In the genomic region with DNA sequence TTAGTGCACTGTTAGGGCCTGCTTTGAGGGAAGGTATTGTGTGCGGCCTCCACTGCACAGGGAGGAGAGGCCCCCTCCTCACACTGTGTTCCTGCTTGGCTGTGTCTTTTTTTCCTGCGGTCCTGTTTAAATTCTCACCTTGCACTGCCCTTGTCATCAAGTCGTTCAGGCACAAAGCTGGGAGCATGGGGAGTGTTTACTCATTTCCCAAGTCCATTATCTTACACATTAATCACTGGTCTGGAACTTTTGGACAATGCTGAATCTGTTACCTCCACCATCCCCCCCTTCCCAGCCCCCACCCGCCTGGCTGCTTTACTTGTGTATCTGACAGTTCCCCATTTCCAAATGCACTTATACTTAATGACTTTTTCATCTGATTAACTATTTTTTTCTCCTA, we compare ENCODE assay signal across 11 mouse cellular contexts.
DNase-seq lines count a peak whose midpoint lies in the region; ATAC-seq and TF ChIP-seq lines count a peak whose summit lies in the region.
"Had no signal": no experiment of that assay in that cellular context is flagged by ENCODE, and none has a peak within 500 bp of the region (broad histone marks: within the 10 kb centered on the region; RNA-seq: fewer than 3 reads in every experiment).

No protein-coding gene starts in this region.

- ATAC-seq in midbrain, embryonic 11.5 days (ENCODE audit: low FRiP score), result peak; percentile 39
- ATAC-seq in midbrain, embryonic 16.5 days, result no peak
- peak; percentile 48; the same call in 1 of the 2 replicates for ATAC-seq in forebrain, embryonic 15.5 days (replicated peaks)
- peak; percentile 88 for ATAC-seq in kidney, embryonic 15.5 days (replicated peaks; ENCODE audit: low FRiP score)
- ATAC-seq in neural tube, embryonic 15.5 days (ENCODE audit: low FRiP score), result 0 out of 2 replicates have a peak, but pooled peaks have one; percentile 42
- ATAC-seq in CD4-positive, CD25-positive, alpha-beta regulatory T cell, adult 4 months, result no peak
- no peak for ATAC-seq in liver, postnatal 0 days

- H3K9me3 ChIP-seq in midbrain, embryonic 11.5 days (ENCODE audit: control insufficient read depth, low read length), result no peaks in the 10 kb centered on the region
- H3K9me3 ChIP-seq in midbrain, embryonic 16.5 days (replicated peaks; ENCODE audit: control insufficient read depth, low read length, poor library complexity, severe bottlenecking), result no peaks in the 10 kb centered on the region
- no peaks in the 10 kb centered on the region for H3K9me3 ChIP-seq in forebrain, embryonic 15.5 days
- no peaks in the 10 kb centered on the region for H3K9me3 ChIP-seq in kidney, embryonic 15.5 days (replicated peaks)
- no peaks in the 10 kb centered on the region for H3K9me3 ChIP-seq in neural tube, embryonic 15.5 days (replicated peaks)
- H3K9me3 ChIP-seq in liver, postnatal 0 days (ENCODE audit: low read length), result no peaks in the 10 kb centered on the region
- H3K9me3 ChIP-seq: liver, embryonic 15.5 days had no signal

- H3K36me3 ChIP-seq in midbrain, embryonic 11.5 days (ENCODE audit: control insufficient read depth, insufficient read depth, low read length), result no peaks in the 10 kb centered on the region
- H3K36me3 ChIP-seq in midbrain, embryonic 16.5 days (ENCODE audit: control insufficient read depth, insufficient read depth, low read length), result no peaks in the 10 kb centered on the region
- H3K36me3 ChIP-seq in forebrain, embryonic 15.5 days, result no peaks in the 10 kb centered on the region
- no peaks in the 10 kb centered on the region for H3K36me3 ChIP-seq in kidney, embryonic 15.5 days
- H3K36me3 ChIP-seq in neural tube, embryonic 15.5 days, result no peaks in the 10 kb centered on the region
- H3K36me3 ChIP-seq in liver, postnatal 0 days (replicated peaks; ENCODE audit: insufficient read depth, low read length), result no peaks in the 10 kb centered on the region
- H3K36me3 ChIP-seq: liver, embryonic 15.5 days had no signal

- H3K4me2 ChIP-seq in midbrain, embryonic 11.5 days, result no peak overlapping the region
- no peak overlapping the region for H3K4me2 ChIP-seq in midbrain, embryonic 16.5 days (ENCODE audit: low read length)
- H3K4me2 ChIP-seq in forebrain, embryonic 15.5 days (replicated peaks), result no peak overlapping the region
- no peak overlapping the region for H3K4me2 ChIP-seq in kidney, embryonic 15.5 days
- H3K4me2 ChIP-seq in neural tube, embryonic 15.5 days, result no peak overlapping the region
- H3K4me2 ChIP-seq in liver, postnatal 0 days (ENCODE audit: low read depth, low read length), result no peak overlapping the region
- H3K4me2 ChIP-seq: liver, embryonic 15.5 days had no signal

- no peak overlapping the region for H3K4me3 ChIP-seq in midbrain, embryonic 11.5 days (ENCODE audit: low read depth, low read length)
- no peak overlapping the region for H3K4me3 ChIP-seq in midbrain, embryonic 16.5 days (ENCODE audit: low read depth, low read length)
- H3K4me3 ChIP-seq in forebrain, embryonic 15.5 days, result no peak overlapping the region
- no peak overlapping the region for H3K4me3 ChIP-seq in kidney, embryonic 15.5 days (replicated peaks)
- H3K4me3 ChIP-seq in neural tube, embryonic 15.5 days (replicated peaks), result no peak overlapping the region
- no peak overlapping the region for H3K4me3 ChIP-seq in liver, postnatal 0 days (ENCODE audit: low read depth, low read length)
- H3K4me3 ChIP-seq: erythroblast, embryonic 14.5 days; liver, embryonic 15.5 days had no signal

- peak overlapping the region; percentile 30; the same call in 1 of the 2 replicates for H3K9ac ChIP-seq in midbrain, embryonic 11.5 days (ENCODE audit: low read length)
- H3K9ac ChIP-seq in midbrain, embryonic 16.5 days (ENCODE audit: low read depth, low read length), result no peak overlapping the region
- H3K9ac ChIP-seq in forebrain, embryonic 15.5 days (replicated peaks), result no peak overlapping the region
- H3K9ac ChIP-seq in kidney, embryonic 15.5 days, result no peak overlapping the region
- no peak overlapping the region for H3K9ac ChIP-seq in neural tube, embryonic 15.5 days (replicated peaks)
- no peak overlapping the region for H3K9ac ChIP-seq in liver, postnatal 0 days (replicated peaks)
- H3K9ac ChIP-seq: liver, embryonic 15.5 days had no signal

- TF ChIP-seq CTCF in liver, postnatal 0 days (IDR thresholded peaks at IDR 0.05; ENCODE audit: low read depth), result no peak

- no peak for DNase-seq in midbrain, embryonic 11.5 days (ENCODE audit: low spot score, missing footprints)
- DNase-seq in liver, postnatal 0 days, result no peak
- DNase-seq: layer of hippocampus, postnatal 36 days; thymus, postnatal 36 days had no signal

- 10% methylated on average over 4 of the region's 4 CpGs for WGBS in midbrain, embryonic 11.5 days
- 17% methylated on average over 4 of the region's 4 CpGs for WGBS in midbrain, embryonic 16.5 days
- WGBS in forebrain, embryonic 15.5 days, result 8% methylated on average over 4 of the region's 4 CpGs
- WGBS in kidney, embryonic 15.5 days, result 17% methylated on average over 4 of the region's 4 CpGs
- WGBS in neural tube, embryonic 15.5 days, result 11% methylated on average over 4 of the region's 4 CpGs
- 44% methylated on average over 4 of the region's 4 CpGs for WGBS in liver, postnatal 0 days (ENCODE audit: insufficient replicate concordance)

- TF ChIP-seq EP300 in liver, postnatal 0 days (IDR thresholded peaks at IDR 0.05; ENCODE audit: low read depth), result no peak

- H3K27ac ChIP-seq in midbrain, embryonic 11.5 days (ENCODE audit: low read depth, low read length), result peak overlapping the region; percentile 71
- H3K27ac ChIP-seq in midbrain, embryonic 16.5 days (ENCODE audit: low read length), result no peak overlapping the region
- H3K27ac ChIP-seq in forebrain, embryonic 15.5 days (replicated peaks), result no peak overlapping the region
- peak overlapping the region; percentile 78 for H3K27ac ChIP-seq in kidney, embryonic 15.5 days
- no peak overlapping the region for H3K27ac ChIP-seq in neural tube, embryonic 15.5 days (replicated peaks)
- H3K27ac ChIP-seq in liver, postnatal 0 days (ENCODE audit: low read depth), result no peak overlapping the region
- H3K27ac ChIP-seq: liver, embryonic 15.5 days had no signal

- H3K4me1 ChIP-seq in midbrain, embryonic 11.5 days (ENCODE audit: control insufficient read depth, insufficient read depth, low read length), result peaks cover 31% of the 10 kb centered on the region
- H3K4me1 ChIP-seq in midbrain, embryonic 16.5 days (ENCODE audit: control insufficient read depth, insufficient read depth, low read length), result peaks cover 13% of the 10 kb centered on the region
- peaks cover 33% of the 10 kb centered on the region for H3K4me1 ChIP-seq in forebrain, embryonic 15.5 days
- H3K4me1 ChIP-seq in kidney, embryonic 15.5 days, result peaks cover 37% of the 10 kb centered on the region
- peaks cover 21% of the 10 kb centered on the region for H3K4me1 ChIP-seq in neural tube, embryonic 15.5 days
- 0 out of 2 replicates have a peak, but pooled peaks cover 2% of the 10 kb centered on the region for H3K4me1 ChIP-seq in liver, postnatal 0 days (ENCODE audit: insufficient read depth)
- H3K4me1 ChIP-seq: liver, embryonic 15.5 days had no signal

- H3K27me3 ChIP-seq in midbrain, embryonic 11.5 days (ENCODE audit: control insufficient read depth, insufficient read depth, low read length), result no peaks in the 10 kb centered on the region
- no peaks in the 10 kb centered on the region for H3K27me3 ChIP-seq in midbrain, embryonic 16.5 days (ENCODE audit: control insufficient read depth, insufficient read depth, low read depth, low read length)
- no peaks in the 10 kb centered on the region for H3K27me3 ChIP-seq in forebrain, embryonic 15.5 days
- H3K27me3 ChIP-seq in kidney, embryonic 15.5 days, result no peaks in the 10 kb centered on the region
- H3K27me3 ChIP-seq in neural tube, embryonic 15.5 days (replicated peaks), result no peaks in the 10 kb centered on the region
- no peaks in the 10 kb centered on the region for H3K27me3 ChIP-seq in liver, postnatal 0 days (ENCODE audit: insufficient read depth, low read length)
- H3K27me3 ChIP-seq: liver, embryonic 15.5 days had no signal

Comparison
In these comparisons a context has a peak if more than half of its experiments do, and no peak if none do; other contexts are left out.
1. ATAC-seq: peak in midbrain, embryonic 11.5 days (single experiment), forebrain, embryonic 15.5 days (single experiment), kidney, embryonic 15.5 days (single experiment) and neural tube, embryonic 15.5 days (single experiment); none in midbrain, embryonic 16.5 days (single experiment), CD4-positive, CD25-positive, alpha-beta regulatory T cell, adult 4 months (single experiment) and liver, postnatal 0 days (single experiment).
2. H3K27ac ChIP-seq: peak in midbrain, embryonic 11.5 days (single experiment) and kidney, embryonic 15.5 days (single experiment); none in midbrain, embryonic 16.5 days (single experiment), forebrain, embryonic 15.5 days (single experiment), neural tube, embryonic 15.5 days (single experiment) and liver, postnatal 0 days (single experiment).